Mouse (Mus musculus): Measurements from ENCODE around the gene Lrig2. TPM values are rescaled to one million over a fixed set of nuclear protein-coding genes. Genes with fewer than 3 reads are reported as not detected.
A peak's percentile ranks its signal among the peaks of the same experiment; 100 is the strongest.

The Lrig2 gene
- polyA plus RNA-seq, 1 experiment from 2014 or later = 11.0 TPM

GRCm38 (mm10) chr3:104359225-104360135 is 152.2 kb downstream of the Lrig2 start:
- Histone ChIP-seq H3K27ac (0 out of 2 replicates have a peak overlapping the region, but pooled peaks have one; percentile 13), H3K9ac (no peak overlapping the region)

GRCm38 (mm10) chr3:104358747-104359146 is 153.0 kb downstream of the Lrig2 start:
- Histone ChIP-seq H3K4me2 (no peak overlapping the region), H3K36me3 (no peaks in the 10 kb centered on the region), H3K9me3 (replicated peaks) (no peaks in the 10 kb centered on the region), H3K4me1 (replicated peaks) (peaks cover 23% of the 10 kb centered on the region), H3K27me3 (no peaks in the 10 kb centered on the region), H3K27ac (no peak overlapping the region), H3K9ac (no peak overlapping the region), H3K4me3 (no peak overlapping the region)
- ATAC-seq (replicated peaks; ENCODE audit: insufficient number of reproducible peaks, insufficient read depth, low FRiP score, low read depth) = peak; percentile 39
- WGBS = 71% methylated on average over 5 of the region's 5 CpGs

More at GRCm38 (mm10) chr3:104359225-104360135, 152.2 kb downstream of the Lrig2 start:
- WGBS = 47% methylated on average over 8 of the region's 8 CpGs
- peak; percentile 40; the same call in 1 of the 2 replicates for ATAC-seq (replicated peaks; ENCODE audit: insufficient number of reproducible peaks, insufficient read depth, low FRiP score, low read depth)
- Histone ChIP-seq H3K4me3 (no peak overlapping the region), H3K27me3 (no peaks in the 10 kb centered on the region), H3K4me2 (no peak overlapping the region), H3K9me3 (replicated peaks) (no peaks in the 10 kb centered on the region), H3K36me3 (no peaks in the 10 kb centered on the region), H3K4me1 (replicated peaks) (peaks cover 19% of the 10 kb centered on the region)

GRCm38 (mm10) chr3:104356106-104356505 is 155.6 kb downstream of the Lrig2 start:
- H3K4me3 ChIP-seq = no peak overlapping the region
- ATAC-seq (replicated peaks; ENCODE audit: insufficient number of reproducible peaks, insufficient read depth, low FRiP score, low read depth) = no peak
- no peak overlapping the region for H3K9ac ChIP-seq
- peaks cover 40% of the 10 kb centered on the region for H3K4me1 ChIP-seq (replicated peaks)
- no peaks in the 10 kb centered on the region for H3K36me3 ChIP-seq
- H3K27me3 ChIP-seq = no peaks in the 10 kb centered on the region
- H3K27ac ChIP-seq = no peak overlapping the region
- H3K4me2 ChIP-seq = no peak overlapping the region
- 92% methylated on average over 5 of the region's 5 CpGs for WGBS
- no peaks in the 10 kb centered on the region for H3K9me3 ChIP-seq (replicated peaks)

- H3K9ac ChIP-seq = no peak overlapping the region
- no peak overlapping the region for H3K4me3 ChIP-seq
- no peak for ATAC-seq (replicated peaks; ENCODE audit: insufficient number of reproducible peaks, insufficient read depth, low FRiP score, low read depth)
- H3K9me3 ChIP-seq (replicated peaks) = no peaks in the 10 kb centered on the region
- peaks cover 30% of the 10 kb centered on the region for H3K4me1 ChIP-seq (replicated peaks)
- H3K27me3 ChIP-seq = no peaks in the 10 kb centered on the region
- H3K27ac ChIP-seq = 0 out of 2 replicates have a peak overlapping the region, but pooled peaks have one; percentile 84
- WGBS = 45% methylated on average over 3 of the region's 3 CpGs
- H3K4me2 ChIP-seq = no peak overlapping the region
- H3K36me3 ChIP-seq = no peaks in the 10 kb centered on the region
Measured at GRCm38 (mm10) chr3:104353884-104354283, 157.8 kb downstream of the Lrig2 start.

- H3K27ac ChIP-seq = peak overlapping the region; percentile 84
- peak; percentile 80 for ATAC-seq (replicated peaks; ENCODE audit: insufficient number of reproducible peaks, insufficient read depth, low FRiP score, low read depth)
- no peaks in the 10 kb centered on the region for H3K36me3 ChIP-seq
- peaks cover 28% of the 10 kb centered on the region for H3K4me1 ChIP-seq (replicated peaks)
- H3K4me3 ChIP-seq = no peak overlapping the region
- H3K9me3 ChIP-seq (replicated peaks) = no peaks in the 10 kb centered on the region
- no peaks in the 10 kb centered on the region for H3K27me3 ChIP-seq
- H3K4me2 ChIP-seq = no peak overlapping the region
- H3K9ac ChIP-seq = no peak overlapping the region
- WGBS = 28% methylated on average over 7 of the region's 7 CpGs
Measured at GRCm38 (mm10) chr3:104352358-104353060, 159.2 kb downstream of the Lrig2 start.

- ATAC-seq (replicated peaks; ENCODE audit: insufficient number of reproducible peaks, insufficient read depth, low FRiP score, low read depth) = no peak
- Histone ChIP-seq H3K4me1 (replicated peaks) (peaks cover 28% of the 10 kb centered on the region), H3K4me2 (no peak overlapping the region), H3K27ac (no peak overlapping the region), H3K4me3 (no peak overlapping the region), H3K36me3 (no peaks in the 10 kb centered on the region), H3K9ac (no peak overlapping the region), H3K27me3 (no peaks in the 10 kb centered on the region), H3K9me3 (replicated peaks) (no peaks in the 10 kb centered on the region)
- WGBS = 69% methylated on average over 2 of the region's 2 CpGs
Measured at GRCm38 (mm10) chr3:104350253-104350945, 161.3 kb downstream of the Lrig2 start.

- 83% methylated on average over 2 of the region's 2 CpGs for WGBS
- peaks cover 28% of the 10 kb centered on the region for H3K4me1 ChIP-seq (replicated peaks)
- H3K27ac ChIP-seq = no peak overlapping the region
- no peaks in the 10 kb centered on the region for H3K36me3 ChIP-seq
- ATAC-seq (replicated peaks; ENCODE audit: insufficient number of reproducible peaks, insufficient read depth, low FRiP score, low read depth) = no peak
- no peak overlapping the region for H3K4me2 ChIP-seq
- no peaks in the 10 kb centered on the region for H3K9me3 ChIP-seq (replicated peaks)
- no peak overlapping the region for H3K4me3 ChIP-seq
- no peak overlapping the region for H3K9ac ChIP-seq
- no peaks in the 10 kb centered on the region for H3K27me3 ChIP-seq
Measured at GRCm38 (mm10) chr3:104349847-104350228, 161.9 kb downstream of the Lrig2 start.

GRCm38 (mm10) chr3:104349203-104349846 is 162.4 kb downstream of the Lrig2 start:
- Histone ChIP-seq H3K27ac (no peak overlapping the region), H3K4me3 (no peak overlapping the region), H3K9me3 (replicated peaks) (no peaks in the 10 kb centered on the region), H3K36me3 (no peaks in the 10 kb centered on the region), H3K27me3 (no peaks in the 10 kb centered on the region), H3K9ac (no peak overlapping the region), H3K4me2 (no peak overlapping the region), H3K4me1 (replicated peaks) (peaks cover 28% of the 10 kb centered on the region)
- ATAC-seq (replicated peaks; ENCODE audit: insufficient number of reproducible peaks, insufficient read depth, low FRiP score, low read depth) = no peak
- WGBS = 60% methylated on average over 8 of the region's 8 CpGs

Other genes with a start within 250 kb of the Lrig2 start
- 70.7 and 70.8 TPM in 2 replicates for gene Slc16a1, start 126.8 kb upstream of the Lrig2 start, polyA plus RNA-seq (2015; fragmentation: Nextera tagmentation; extraction: Ambion mirVana)

Measured in heart, embryonic 15.5 days (tissue).